22 mouse cellular contexts compared by ENCODE assay signal in the genomic region with DNA sequence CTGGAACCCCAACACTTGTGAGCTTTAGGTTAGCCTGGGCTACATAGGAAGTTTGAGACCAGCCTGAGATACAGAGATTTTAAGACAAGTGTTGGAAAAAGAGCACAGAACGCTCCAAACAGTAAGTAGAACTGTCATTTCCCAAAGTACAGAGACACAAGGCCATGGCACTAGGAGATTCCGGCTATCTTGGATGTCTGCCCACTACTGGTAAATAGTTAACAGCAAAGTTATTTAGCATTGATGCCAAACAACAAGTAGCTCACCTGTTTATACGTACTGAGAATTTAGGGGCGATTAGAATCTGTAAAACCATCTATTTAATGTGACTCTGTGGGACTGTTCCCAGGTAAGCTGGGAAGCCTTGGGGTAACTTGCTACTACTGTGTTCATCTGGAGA.
DNase-seq lines count a peak whose midpoint lies in the region; ATAC-seq and TF ChIP-seq lines count a peak whose summit lies in the region.
"Had no signal": no experiment of that assay in that cellular context is flagged by ENCODE, and none has a peak within 500 bp of the region (broad histone marks: within the 10 kb centered on the region; RNA-seq: fewer than 3 reads in every experiment).

No protein-coding gene starts in this region.

- no peaks in the 10 kb centered on the region for H3K27me3 ChIP-seq in kidney, embryonic 15.5 days
- H3K27me3 ChIP-seq in liver, adult 2 months (ENCODE audit: control insufficient read depth, insufficient read depth, low read length) = no peaks in the 10 kb centered on the region
- H3K27me3 ChIP-seq in liver, embryonic 12.5 days (replicated peaks) = no peaks in the 10 kb centered on the region
- H3K27me3 ChIP-seq: embryonic facial prominence, embryonic 12.5 days; forebrain, embryonic 13.5 days; forebrain, embryonic 15.5 days; Patski had no signal

- H3K4me3 ChIP-seq in kidney, embryonic 15.5 days (replicated peaks) = no peak overlapping the region
- H3K4me3 ChIP-seq in liver, adult 2 months (ENCODE audit: insufficient read depth, low read depth, low read length) = no peak overlapping the region
- no peak overlapping the region for H3K4me3 ChIP-seq in liver, embryonic 12.5 days
- H3K4me3 ChIP-seq: embryonic facial prominence, embryonic 10.5 days; embryonic facial prominence, embryonic 12.5 days; forebrain, embryonic 13.5 days; forebrain, embryonic 15.5 days had no signal

- no peak overlapping the region for H3K4me2 ChIP-seq in kidney, embryonic 15.5 days
- no peak overlapping the region for H3K4me2 ChIP-seq in liver, embryonic 12.5 days
- H3K4me2 ChIP-seq: embryonic facial prominence, embryonic 12.5 days; forebrain, embryonic 13.5 days; forebrain, embryonic 15.5 days had no signal

- H3K79me2 ChIP-seq in liver, adult 2 months (ENCODE audit: control insufficient read depth, insufficient read depth, low read length) = no peaks in the 10 kb centered on the region

- no peak overlapping the region for H3K27ac ChIP-seq in kidney, embryonic 15.5 days
- H3K27ac ChIP-seq in liver, adult 2 months (replicated peaks; ENCODE audit: insufficient read depth, low read depth, low read length) = no peak overlapping the region
- no peak overlapping the region for H3K27ac ChIP-seq in liver, embryonic 12.5 days
- H3K27ac ChIP-seq: embryonic facial prominence, embryonic 10.5 days; embryonic facial prominence, embryonic 12.5 days; forebrain, embryonic 13.5 days; forebrain, embryonic 15.5 days had no signal

- WGBS in kidney, embryonic 15.5 days = 81% methylated on average over 4 of the region's 4 CpGs
- WGBS in liver, adult 2 months = 40% methylated on average over 4 of the region's 4 CpGs
- WGBS in liver, embryonic 12.5 days (ENCODE audit: insufficient replicate concordance) = 76% methylated on average over 4 of the region's 4 CpGs

- no peaks in the 10 kb centered on the region for H3K9me3 ChIP-seq in kidney, embryonic 15.5 days (replicated peaks)
- H3K9me3 ChIP-seq in liver, embryonic 12.5 days (replicated peaks) = peaks cover 10% of the 10 kb centered on the region; the same call in 1 of the 2 replicates
- H3K9me3 ChIP-seq: embryonic facial prominence, embryonic 10.5 days; embryonic facial prominence, embryonic 12.5 days; forebrain, embryonic 13.5 days; forebrain, embryonic 15.5 days had no signal

- H3K9ac ChIP-seq in kidney, embryonic 15.5 days = no peak overlapping the region
- no peak overlapping the region for H3K9ac ChIP-seq in liver, adult 2 months (ENCODE audit: low read depth, low read length)
- H3K9ac ChIP-seq in liver, embryonic 12.5 days = no peak overlapping the region
- H3K9ac ChIP-seq: embryonic facial prominence, embryonic 12.5 days; forebrain, embryonic 13.5 days; forebrain, embryonic 15.5 days had no signal

- H3K4me1 ChIP-seq in kidney, embryonic 15.5 days = no peaks in the 10 kb centered on the region
- no peaks in the 10 kb centered on the region for H3K4me1 ChIP-seq in liver, adult 2 months (ENCODE audit: control insufficient read depth, insufficient read depth, low read length)
- no peaks in the 10 kb centered on the region for H3K4me1 ChIP-seq in liver, embryonic 12.5 days
- H3K4me1 ChIP-seq: embryonic facial prominence, embryonic 12.5 days; forebrain, embryonic 13.5 days; forebrain, embryonic 15.5 days had no signal

- DNase-seq in kidney, adult 18-20 months = peak; percentile 8
- no peak for DNase-seq in kidney, postnatal 4 days
- peak; percentile 33 to 67 for DNase-seq in kidney, adult 8-10 months
- peak; percentile 76 for DNase-seq in liver, adult 2 months (ENCODE audit: extremely low read depth, low read depth, low spot score)
- peak; percentile 29 to 68 for DNase-seq in kidney, postnatal 36 days
- DNase-seq in layer of hippocampus, postnatal 25 days (ENCODE audit: extremely low spot score in 1 of 2, low spot score in 1 of 2) = no peak
- DNase-seq: adrenal gland, adult 8-10 months; adrenal gland, postnatal 14 days; adrenal gland, postnatal 36 days; cerebellum, adult 11-12 months; cerebellum, adult 2 months; cerebellum, adult 9-10 months; cerebellum, postnatal 10 days; cerebellum, postnatal 25 days had no signal

- no peak for TF ChIP-seq CTCF in liver, adult 2 months (IDR thresholded peaks at IDR 0.05; ENCODE audit: low read depth, low read length)

- H3K36me3 ChIP-seq in kidney, embryonic 15.5 days = no peaks in the 10 kb centered on the region
- H3K36me3 ChIP-seq in liver, adult 2 months (ENCODE audit: control insufficient read depth, insufficient read depth, low read length) = no peaks in the 10 kb centered on the region
- no peaks in the 10 kb centered on the region for H3K36me3 ChIP-seq in liver, embryonic 12.5 days
- H3K36me3 ChIP-seq: embryonic facial prominence, embryonic 10.5 days; embryonic facial prominence, embryonic 12.5 days; forebrain, embryonic 15.5 days had no signal

- no peak for ATAC-seq in kidney, embryonic 15.5 days (replicated peaks; ENCODE audit: low FRiP score)
- no peak for ATAC-seq in liver, embryonic 12.5 days
- ATAC-seq: activated CD4-positive, CD25-positive, alpha-beta regulatory T cell, adult 4 months; forebrain, embryonic 13.5 days; forebrain, embryonic 15.5 days; Patski had no signal

- TF ChIP-seq POLR2A in liver, adult 2 months (IDR thresholded peaks at IDR 0.05; ENCODE audit: extremely low read depth, insufficient read depth, low read length) = no peak

Comparison
In these comparisons a context has a peak if more than half of its experiments do, and no peak if none do; other contexts are left out.
1. DNase-seq: peak in kidney, adult 18-20 months (single experiment), kidney, adult 8-10 months (2 of 2), liver, adult 2 months (single experiment) and kidney, postnatal 36 days (2 of 2); none in kidney, postnatal 4 days (0 of 2) and layer of hippocampus, postnatal 25 days (0 of 2).